Mouse (Mus musculus): ENCODE results near the gene Myo18b. TPM values are rescaled to one million over a fixed set of nuclear protein-coding genes. Genes with fewer than 3 reads are reported as not detected.

Gene Myo18b
- total RNA-seq, 2 experiments from 2014 or later, result 437 to 535 TPM

DNA sequence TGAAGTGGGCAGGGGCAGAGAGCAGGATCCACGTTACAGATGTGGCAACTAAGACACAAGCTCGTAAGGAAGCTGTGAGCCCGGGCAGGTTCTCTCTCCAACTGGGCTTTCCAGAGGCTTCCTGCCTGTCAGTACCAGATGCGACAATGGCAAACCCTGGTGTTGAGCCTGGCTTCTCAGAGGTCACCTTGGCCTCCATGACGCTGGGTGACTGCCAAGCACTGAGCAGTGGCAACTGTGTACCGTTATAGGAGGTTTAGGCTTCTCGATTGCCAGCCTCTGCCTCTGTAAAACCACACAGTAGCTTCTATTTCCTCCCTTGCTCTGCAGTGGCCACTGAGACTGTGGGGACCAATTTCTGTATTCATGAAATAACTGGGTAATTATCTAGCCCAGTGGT, 81.1 kb downstream of the Myo18b start:
- no peak for DNase-seq

GRCm38 (mm10) chr5:112807629-112808028, 88.5 kb downstream of the Myo18b start:
- no peak for DNase-seq

DNA sequence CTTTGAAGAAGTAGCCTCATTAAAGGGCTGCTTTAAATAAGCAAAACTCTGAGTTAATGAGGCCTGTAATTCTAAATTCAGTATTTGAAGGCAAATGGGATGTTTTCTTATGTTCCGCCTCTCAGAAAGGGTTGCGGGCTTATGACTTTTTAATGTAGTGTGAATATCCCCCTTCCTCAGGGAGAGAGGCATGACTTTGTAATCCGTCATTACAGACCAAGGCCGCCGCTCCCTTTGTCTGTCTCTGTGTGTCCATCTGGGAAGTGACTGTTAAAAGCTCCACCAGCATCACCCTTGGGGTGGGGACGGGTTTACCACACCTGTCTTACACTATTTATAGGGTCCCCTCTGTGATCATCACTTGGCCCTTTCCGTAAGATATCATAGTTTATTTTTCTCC, 100.1 kb downstream of the Myo18b start:
- DNase-seq, result no peak

GRCm38 (mm10) chr5:112791792-112792780, 104.1 kb downstream of the Myo18b start:
- DNase-seq, result no peak

GRCm38 (mm10) chr5:112790376-112791111, 105.6 kb downstream of the Myo18b start:
- DNase-seq, result no peak

- DNase-seq, result no peak
These were observed 107.7 kb downstream of the Myo18b start for GRCm38 (mm10) chr5:112788441-112788840.

- no peak for DNase-seq
These were observed 109.4 kb downstream of the Myo18b start for GRCm38 (mm10) chr5:112786788-112787187.

DNA sequence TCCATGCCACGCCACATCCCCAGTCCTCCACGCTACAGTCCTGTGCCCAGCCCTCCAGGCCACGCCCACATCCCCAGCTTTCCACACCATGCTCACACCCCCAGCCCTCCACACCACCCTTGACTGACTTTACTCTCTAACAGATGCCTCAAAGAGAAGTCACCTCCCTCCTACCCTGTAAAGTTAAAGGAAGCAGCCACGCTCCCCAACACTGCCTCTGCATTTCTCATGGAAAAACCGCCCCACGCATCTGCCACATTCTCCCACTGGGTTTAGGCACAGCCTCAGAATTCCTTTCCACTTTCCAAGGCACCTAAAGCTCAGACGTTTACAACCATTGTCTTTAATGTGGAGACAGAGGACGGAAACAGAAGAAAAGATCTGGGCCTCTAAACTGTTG, 110.1 kb downstream of the Myo18b start:
- no peak for DNase-seq

GRCm38 (mm10) chr5:112781719-112782118, 114.4 kb downstream of the Myo18b start:
- DNase-seq, result no peak

GRCm38 (mm10) chr5:112781231-112781630, 114.9 kb downstream of the Myo18b start:
- no peak for DNase-seq

- peak; percentile 61 for DNase-seq
These were observed 115.8 kb downstream of the Myo18b start for GRCm38 (mm10) chr5:112780383-112780782.

GRCm38 (mm10) chr5:112776781-112777405, 119.3 kb downstream of the Myo18b start:
- DNase-seq, result no peak

DNA sequence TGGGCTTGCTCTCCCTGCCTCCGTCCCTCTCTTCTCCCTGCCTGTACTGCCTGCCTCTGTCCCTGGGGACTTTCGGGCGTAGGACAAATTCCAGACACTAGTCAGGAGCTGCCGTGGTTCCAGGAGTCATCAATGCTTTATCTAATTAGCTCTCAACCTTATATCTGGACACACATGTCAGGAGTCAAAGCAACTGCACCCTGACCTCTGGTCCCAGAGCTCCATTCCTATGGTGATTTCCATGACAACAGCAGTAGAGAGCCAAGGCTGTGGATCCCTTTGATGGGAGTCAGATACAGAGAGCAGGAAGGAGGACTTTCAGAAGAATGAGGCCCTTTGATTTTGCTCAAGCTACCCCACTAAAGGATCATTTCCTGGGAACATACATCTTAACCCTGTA, 122.7 kb downstream of the Myo18b start:
- no peak for DNase-seq

GRCm38 (mm10) chr5:112771376-112771901, 124.7 kb downstream of the Myo18b start:
- no peak for DNase-seq

- no peak for DNase-seq
These were observed 126.4 kb downstream of the Myo18b start for GRCm38 (mm10) chr5:112769721-112770119.

DNA sequence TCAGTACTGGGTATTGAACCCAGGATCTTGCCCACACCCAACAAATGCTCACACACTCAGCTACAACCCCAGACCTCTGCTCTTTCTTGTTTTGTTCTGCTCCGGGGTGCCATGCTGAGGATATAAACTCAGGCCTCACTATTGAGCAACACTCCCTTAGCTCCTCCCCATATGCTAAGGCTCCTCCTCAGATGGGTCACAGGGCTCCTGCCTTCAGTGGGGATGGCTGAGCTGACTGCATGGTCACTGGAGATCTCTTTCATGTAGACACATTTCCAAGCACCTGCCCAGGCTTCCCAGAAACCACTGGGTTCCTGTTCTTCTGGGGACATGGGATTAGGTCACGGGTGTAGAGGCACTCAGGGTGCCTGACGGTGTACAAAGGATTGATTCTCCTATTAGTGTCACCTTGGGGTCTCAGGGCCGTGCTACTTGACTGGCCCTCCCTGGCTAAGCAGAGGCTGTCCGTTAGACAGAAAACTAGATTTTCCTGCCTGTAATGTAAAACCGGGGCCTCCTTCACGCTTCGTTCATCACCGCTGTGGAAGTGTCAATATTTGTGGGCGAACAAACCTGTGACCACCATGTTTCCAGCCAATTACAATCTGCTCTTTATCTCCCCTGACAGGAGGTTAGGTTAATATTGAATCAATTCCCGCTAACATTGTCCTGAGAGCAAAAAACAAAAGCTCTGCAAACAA, 127.0 kb downstream of the Myo18b start:
- DNase-seq, result no peak

- DNase-seq, result no peak
These were observed 127.6 kb downstream of the Myo18b start for GRCm38 (mm10) chr5:112768556-112768955.

DNA sequence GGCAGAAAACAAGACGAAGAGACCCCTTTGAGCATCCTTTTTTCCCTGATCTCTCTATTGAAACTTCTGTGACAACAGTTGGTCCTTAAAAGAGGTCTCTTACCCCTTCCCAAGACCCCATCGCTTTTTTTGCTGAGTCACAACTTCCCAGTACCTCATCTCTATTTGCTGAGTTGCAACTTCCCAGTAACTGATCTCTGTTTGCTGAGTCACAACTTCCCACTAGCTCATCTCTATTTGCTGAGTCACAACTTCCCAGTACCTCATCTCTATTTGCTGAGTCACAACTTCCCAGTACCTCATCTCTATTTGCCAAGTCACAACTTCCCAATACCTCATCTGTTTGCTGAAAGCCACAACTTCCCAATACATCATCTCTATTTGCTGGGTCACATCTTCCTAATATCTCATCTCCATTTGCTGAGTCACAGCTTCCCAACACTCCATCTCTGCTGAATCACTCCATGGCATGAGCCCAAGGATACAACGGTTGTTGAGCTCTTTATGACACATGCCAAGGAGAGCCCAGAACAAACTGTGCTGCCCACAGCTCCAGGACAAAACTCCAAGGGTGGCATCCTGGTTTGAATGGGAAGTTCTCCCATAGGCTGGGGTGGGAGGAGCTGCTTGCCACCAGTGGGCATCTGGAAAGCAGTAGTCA, 134.6 kb downstream of the Myo18b start:
- DNase-seq, result no peak

GRCm38 (mm10) chr5:112755581-112755980, 140.6 kb downstream of the Myo18b start:
- DNase-seq, result no peak

DNA sequence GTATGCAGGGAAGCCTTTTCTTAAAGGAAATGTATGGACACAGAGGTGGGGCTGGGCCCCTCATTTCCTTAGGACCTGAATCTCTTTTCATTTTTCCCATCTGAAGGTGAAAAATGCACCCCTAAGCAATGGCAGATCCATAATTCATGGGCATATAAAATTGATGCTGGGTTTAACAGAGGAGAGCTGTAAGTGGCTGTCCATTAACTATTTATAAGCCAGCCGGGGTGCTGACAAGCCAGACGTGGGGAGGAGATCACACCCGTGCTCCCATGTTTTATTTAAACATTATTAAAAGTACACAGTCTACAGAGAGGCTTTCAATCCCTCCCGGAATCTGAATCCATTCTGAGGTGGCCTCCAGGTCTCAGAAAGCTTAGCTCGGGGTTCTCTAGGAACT, 146.5 kb downstream of the Myo18b start:
- DNase-seq, result no peak
